Mouse (Mus musculus) CD4-positive, CD25-positive, alpha-beta regulatory T cell, adult 2 months (primary cell): Measurements from ENCODE around the gene Pgbd5.

Source experiments
- DNase-seq: peaks from one replicate; pipeline ENCODE4 v3.0.0-alpha.2; 2012; ENCODE audit warnings: low read depth, low spot score

The Pgbd5 gene

GRCm38 (mm10) chr8:124346852-124347523 lies 92.5 kb downstream of the Pgbd5 start:
- peak; percentile 87 for DNase-seq

GRCm38 (mm10) chr8:124345098-124345497 lies 94.4 kb downstream of the Pgbd5 start:
- no peak for DNase-seq

GRCm38 (mm10) chr8:124343991-124344390 lies 95.5 kb downstream of the Pgbd5 start:
- DNase-seq: peak; percentile 68

DNA sequence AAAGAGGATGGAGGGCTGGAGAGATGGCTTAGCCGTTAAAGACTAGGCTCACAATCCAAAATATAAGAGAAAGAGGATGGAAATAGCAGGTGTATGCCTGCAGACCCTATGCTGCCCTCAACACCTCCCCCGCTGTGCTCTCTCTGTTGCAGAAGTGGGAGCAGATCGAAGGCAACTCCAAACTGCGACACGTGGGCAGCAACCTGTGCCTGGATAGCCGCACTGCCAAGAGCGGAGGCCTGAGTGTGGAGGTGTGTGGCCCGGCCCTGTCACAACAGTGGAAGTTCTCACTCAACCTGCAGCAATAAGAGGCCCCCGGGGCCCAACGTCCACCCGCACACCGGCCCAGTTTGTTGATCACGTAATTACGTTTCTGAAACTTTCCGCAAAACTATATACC lies 96.3 kb downstream of the Pgbd5 start:
- no peak for DNase-seq

GRCm38 (mm10) chr8:124340360-124341068 lies 98.9 kb downstream of the Pgbd5 start:
- no peak for DNase-seq

DNA sequence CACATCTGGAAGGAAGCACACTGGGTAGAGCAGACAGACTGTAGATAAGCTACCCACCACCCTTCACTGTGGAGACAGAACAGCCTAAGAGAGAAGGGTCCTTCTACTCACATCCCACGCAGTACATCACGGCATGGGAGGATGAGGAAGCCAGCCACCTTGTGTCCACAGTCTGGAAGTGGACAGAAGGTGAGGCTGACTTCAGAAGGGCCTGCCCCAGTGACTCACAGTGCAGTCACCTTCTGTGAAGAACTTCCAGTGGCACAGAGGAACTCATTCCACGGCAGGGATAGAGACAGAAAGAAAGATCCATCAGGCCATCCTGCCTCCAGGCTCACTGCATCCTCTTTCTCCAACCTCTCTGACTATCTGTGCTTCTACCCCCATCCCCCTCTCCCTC lies 99.7 kb downstream of the Pgbd5 start:
- no peak for DNase-seq

GRCm38 (mm10) chr8:124336302-124336701 lies 103.2 kb downstream of the Pgbd5 start:
- DNase-seq: no peak

DNA sequence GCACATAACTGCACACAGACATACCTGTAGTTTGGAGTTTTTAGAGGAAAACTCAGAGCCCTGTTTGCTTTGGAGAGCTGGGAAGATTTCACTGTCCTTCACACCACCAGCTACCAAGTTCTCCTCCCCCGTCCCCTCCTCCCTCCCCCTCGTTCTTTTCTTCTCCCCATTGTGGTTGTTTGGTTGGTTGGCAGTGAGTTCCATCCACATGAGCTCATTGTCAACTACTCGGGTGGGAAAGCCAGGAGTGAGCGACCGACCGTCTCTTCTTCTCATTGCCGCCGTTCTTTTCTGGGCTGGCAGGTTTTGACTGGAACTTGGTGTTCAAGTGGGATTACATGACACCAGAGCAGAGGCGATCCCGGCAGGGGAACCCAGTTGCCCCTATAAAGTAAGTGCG lies 107.8 kb downstream of the Pgbd5 start:
- DNase-seq: no peak

DNA sequence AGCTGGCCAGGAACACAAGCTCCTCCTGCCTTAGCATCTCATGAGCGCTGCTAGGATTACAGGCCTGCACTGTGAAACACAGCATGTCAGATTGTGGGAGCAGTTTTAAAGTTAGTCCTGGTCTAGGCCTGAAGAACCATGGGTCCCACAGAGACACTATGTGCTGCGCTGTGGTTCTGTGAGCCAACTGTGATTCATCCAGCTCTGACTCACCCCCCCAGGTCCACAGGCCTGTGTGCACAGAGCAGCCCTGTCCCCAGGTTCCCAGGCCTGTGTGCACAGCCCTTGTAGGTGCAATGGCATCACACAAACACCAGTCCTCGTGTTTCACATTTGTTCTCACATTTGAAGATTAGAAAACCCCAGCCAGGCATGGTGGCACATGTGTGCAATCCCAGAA lies 108.4 kb downstream of the Pgbd5 start:
- no peak for DNase-seq

- no peak for DNase-seq
These were observed 109.0 kb downstream of the Pgbd5 start for GRCm38 (mm10) chr8:124330433-124330832.

GRCm38 (mm10) chr8:124329690-124330089 lies 109.8 kb downstream of the Pgbd5 start:
- DNase-seq: no peak

DNA sequence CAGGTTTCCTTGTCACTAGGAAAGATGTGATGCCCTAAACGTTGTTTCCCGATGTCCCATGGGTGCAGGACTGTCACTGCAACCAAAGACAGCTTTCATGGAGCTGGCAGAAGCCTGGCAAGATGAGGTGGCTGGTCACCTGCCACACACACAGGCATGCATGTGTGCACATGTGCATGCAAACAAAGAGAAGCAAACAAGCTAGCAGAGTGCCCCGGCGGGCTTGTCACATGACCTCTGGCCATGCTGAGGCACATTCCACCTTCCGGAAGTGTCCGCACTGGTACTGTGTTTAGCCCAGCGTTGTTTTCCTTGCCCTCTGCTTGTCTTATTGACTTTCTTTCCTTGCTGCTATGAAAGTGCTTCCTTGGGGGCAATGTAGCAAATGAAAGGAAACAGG lies 111.2 kb downstream of the Pgbd5 start:
- no peak for DNase-seq

DNA sequence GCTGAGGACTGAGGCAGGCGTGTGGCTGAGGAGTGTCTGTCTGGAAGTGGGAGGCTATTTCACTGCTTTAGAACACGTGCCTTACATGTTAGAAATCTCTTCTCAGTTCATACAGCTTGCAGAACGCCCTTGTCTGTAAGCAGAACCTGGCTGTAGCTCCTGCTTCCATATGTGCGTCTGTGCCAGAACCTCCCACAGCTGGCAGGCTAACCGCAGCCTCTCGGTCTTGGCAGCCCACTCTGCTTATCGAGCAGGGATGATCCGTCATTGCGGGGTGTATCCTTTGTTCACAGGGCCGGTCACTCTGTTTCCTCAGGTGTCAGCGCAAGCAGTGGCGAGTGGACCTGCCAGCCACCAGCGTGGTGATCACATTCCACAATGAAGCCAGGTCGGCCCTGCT lies 116.1 kb downstream of the Pgbd5 start:
- DNase-seq: no peak

DNA sequence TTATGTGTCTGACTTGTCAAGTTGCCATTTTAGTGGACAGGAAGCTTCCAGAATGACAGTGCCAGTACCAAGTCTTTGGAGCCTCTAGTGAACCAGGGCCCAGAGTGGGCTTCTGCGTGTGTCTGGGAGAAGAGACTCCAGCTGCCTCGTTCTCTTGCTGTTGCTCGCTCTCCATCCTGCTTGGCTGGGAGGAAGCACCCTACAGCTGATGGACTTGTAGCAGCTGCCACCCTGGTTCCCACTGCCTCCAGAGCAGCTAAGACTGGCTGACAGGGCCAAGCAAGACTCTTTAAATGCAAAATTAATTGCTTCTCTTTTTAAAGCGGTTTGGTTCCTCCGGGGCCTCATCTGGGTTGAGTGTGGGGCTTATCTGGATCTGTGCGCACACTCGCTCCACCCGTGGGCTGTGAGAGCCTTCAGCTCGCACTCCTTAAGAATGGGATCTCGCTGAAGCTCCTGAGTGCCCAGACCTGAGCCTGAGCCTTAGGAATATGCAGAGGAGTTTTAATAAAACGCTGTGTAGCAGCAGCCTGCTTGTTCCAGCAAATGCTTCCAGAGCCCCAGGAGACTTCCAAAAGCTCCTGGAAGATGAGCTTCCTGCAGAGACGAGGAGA lies 118.1 kb downstream of the Pgbd5 start:
- no peak for DNase-seq

GRCm38 (mm10) chr8:124319316-124319652 lies 120.2 kb downstream of the Pgbd5 start:
- peak; percentile 49 for DNase-seq
